Mouse (Mus musculus) embryonic facial prominence, embryonic 10.5 days (tissue): ENCODE results near the gene Ttc16. TPM values are rescaled to one million over a fixed set of nuclear protein-coding genes. Genes with fewer than 3 reads are reported as not detected.
A peak's percentile ranks its signal among the peaks of the same experiment; 100 is the strongest.

Source experiments
- DNase-seq: peaks from one replicate; pipeline ENCODE4 v3.0.0-alpha.2; 2017; ENCODE audit warnings: low spot score
- H3K27ac ChIP-seq: fragments of 300-500 bp; sonication (generic); replicated peaks from 2 replicates; pipeline ENCODE4 v1.5.1; 2016; ENCODE audit warnings: mild to moderate bottlenecking
- H3K27me3 ChIP-seq: fragments of 300-500 bp; sonication (generic); replicated peaks from 2 replicates; pipeline ENCODE4 v1.6.1; 2016; ENCODE audit warnings: low read depth, mild to moderate bottlenecking; ENCODE audit not compliant: poor library complexity, severe bottlenecking
- H3K36me3 ChIP-seq: fragments of 300-500 bp; sonication (generic); replicated peaks from 2 replicates; pipeline ENCODE4 v1.6.1; 2016; ENCODE audit warnings: mild to moderate bottlenecking, moderate library complexity
- H3K4me1 ChIP-seq: fragments of 300-500 bp; sonication (generic); 2 replicates; pipeline ENCODE4 v1.6.1; 2016
- H3K4me3 ChIP-seq: fragments of 300-500 bp; sonication (generic); 2 replicates; pipeline ENCODE4 v1.5.1; 2016; ENCODE audit warnings: mild to moderate bottlenecking, moderate library complexity
- H3K9me3 ChIP-seq: fragments of 300-500 bp; sonication (generic); 2 replicates; pipeline ENCODE4 v1.6.1; 2016; ENCODE audit warnings: mild to moderate bottlenecking
- WGBS: fragments of 180-500 bp; shearing (Covaris S2); methylation state at CpG from one replicate; pipeline ENCODE4 v1.1.7; 2016; 5-methylcytosine and 5-hydroxymethylcytosine counted together
- microRNA counts: library from miRNA; unstranded; fragments of <30 nt; microRNA quantifications from one replicate; lab custom pipeline; 2017
- microRNA-seq: library from miRNA; unstranded; fragments of <30 nt; microRNA quantifications from one replicate; pipeline ENCODE4, GENCODE M21; 2017
- polyA plus RNA-seq: library from polyadenylated mRNA; unstranded; fragments of >200 nt; fragmentation: Nextera tagmentation; extraction: Ambion mirVana; gene quantifications from 2 replicates; pipeline ENCODE4 v1.2.1, GENCODE M21; 2016

The Ttc16 gene
- polyA plus RNA-seq, 1 experiment from 2014 or later: 0.34 TPM

DNA sequence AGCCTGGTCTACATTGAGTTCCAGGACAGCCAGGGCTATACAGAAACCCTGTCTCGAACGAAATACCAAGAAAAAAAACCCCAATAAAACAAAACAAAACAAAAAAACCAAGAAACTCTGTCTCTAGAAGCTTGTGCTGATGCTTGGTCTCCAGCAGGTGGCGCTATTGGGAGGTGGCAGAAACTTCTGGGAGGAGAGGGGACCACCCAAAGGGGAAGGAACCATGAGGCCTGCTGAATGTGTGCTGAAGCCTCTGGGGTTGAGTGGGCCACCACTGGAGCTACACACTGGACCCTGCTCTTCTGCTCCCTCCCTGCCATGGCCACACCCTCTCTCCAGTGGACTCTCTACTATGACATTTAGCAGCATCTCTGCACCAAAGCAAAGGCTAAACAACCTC, 66.8 kb downstream of the Ttc16 start:
- Histone ChIP-seq H3K27me3 (no peaks in the 10 kb centered on the region), H3K4me1 (peaks cover 27% of the 10 kb centered on the region), H3K36me3 (peaks cover 79% of the 10 kb centered on the region), H3K9me3 (no peaks in the 10 kb centered on the region), H3K27ac (no peak overlapping the region), H3K4me3 (no peak overlapping the region)
- WGBS: 46% methylated on average over 3 of the region's 3 CpGs
- peak; percentile 82 for DNase-seq

MicroRNAs encoded within 50 kb of the gene (microRNA counts, 519-probe panel; counts per million panel counts)
- microRNA mmu-miR-2861 (lab: Ali Mortazavi, UCI): 188 counts per million, percentile 57 among the panel's probes with 10 or more counts

Small RNA genes lying within 50 kb of the gene (microRNA-seq; reads per million reads assigned to microRNA genes)
- gene Mir2861: not detected
- gene Mir3960: not detected

Other genes with a start within 250 kb of the Ttc16 start
- gene Fam102a, start 240.3 kb downstream of the Ttc16 start, polyA plus RNA-seq: 11.8 and 12.3 TPM in 2 replicates
- 109 and 111 TPM in 2 replicates for gene Dpm2, start 204.8 kb downstream of the Ttc16 start, polyA plus RNA-seq
- gene Pip5kl1, start 200.8 kb downstream of the Ttc16 start, polyA plus RNA-seq: 2.0 and 2.1 TPM in 2 replicates
- 0.11 TPM in 2 replicates for gene 9430097D07Rik, start 199.9 kb downstream of the Ttc16 start, polyA plus RNA-seq
- gene St6galnac4, start 188.5 kb downstream of the Ttc16 start, polyA plus RNA-seq: 25.1 and 26.4 TPM in 2 replicates
- 17.1 and 17.3 TPM in 2 replicates for gene St6galnac6, start 175.9 kb downstream of the Ttc16 start, polyA plus RNA-seq
- 20.5 and 24.7 TPM in 2 replicates for gene Ak1, start 153.9 kb downstream of the Ttc16 start, polyA plus RNA-seq
- 23.7 and 25.5 TPM in 2 replicates for gene Eng, start 129.0 kb downstream of the Ttc16 start, polyA plus RNA-seq
- 33.5 and 35.5 TPM in 2 replicates for gene Fpgs, start 71.5 kb downstream of the Ttc16 start, polyA plus RNA-seq
- 130 and 135 TPM in 2 replicates for gene Cdk9, start 62.6 kb downstream of the Ttc16 start, polyA plus RNA-seq
- 27.1 and 27.5 TPM in 2 replicates for gene Sh2d3c, start 54.6 kb downstream of the Ttc16 start, polyA plus RNA-seq
- gene 6330409D20Rik, start 34.6 kb downstream of the Ttc16 start, polyA plus RNA-seq: 0.52 and 0.57 TPM in 2 replicates
- 48.9 and 53.5 TPM in 2 replicates for gene Tor2a, start 18.4 kb downstream of the Ttc16 start, polyA plus RNA-seq
- gene Ptrh1, start 153 bp upstream of the Ttc16 start, polyA plus RNA-seq: 5.3 and 6.4 TPM in 2 replicates
- 0.54 and 0.60 TPM in 2 replicates for gene Cfap157, start 8.8 kb upstream of the Ttc16 start, polyA plus RNA-seq
- gene Stxbp1, start 71.6 kb upstream of the Ttc16 start, polyA plus RNA-seq: 24.4 and 25.1 TPM in 2 replicates
- gene Fam129b, start 100.5 kb upstream of the Ttc16 start, polyA plus RNA-seq: 43.9 and 46.4 TPM in 2 replicates
- gene Rpl12, start 185.9 kb upstream of the Ttc16 start, polyA plus RNA-seq: 196 and 200 TPM in 2 replicates
- gene Lrsam1, start 186.0 kb upstream of the Ttc16 start, polyA plus RNA-seq: 7.8 and 8.9 TPM in 2 replicates
- gene Slc2a8, start 206.4 kb upstream of the Ttc16 start, polyA plus RNA-seq: 19.7 and 21.5 TPM in 2 replicates